Mouse (Mus musculus): ENCODE data around the gene Zranb1.

- TF ChIP-seq CTCF (IDR thresholded peaks at IDR 0.05; ENCODE audit: insufficient read depth, low read depth, low read length) = no peak
- TF ChIP-seq POLR2A (IDR thresholded peaks at IDR 0.05; ENCODE audit: insufficient read depth, low read depth, low read length) = no peak
Measured at GRCm38 (mm10) chr7:132884031-132884430, 46.9 kb upstream of the Zranb1 start.

All from olfactory bulb, adult 2 months (tissue).